Mouse (Mus musculus) embryonic stem cell, embryonic (primary cell): Measurements from ENCODE around the gene Nynrin.

Source experiments
- CTCF ChIA-PET, 4 experiments: fragments of 300-600 bp in 2 of 4; fragments of 350-600 bp in 2 of 4; sonication (Branson Sonifier 250); formaldehyde crosslinking; loops; one replicate each; lab custom pipeline; 2022; ENCODE audit warnings: inconsistent platforms in 2 of 4; lab: Charles Lee
- POLR2A ChIA-PET, 4 experiments: fragments of 300-600 bp in 2 of 4; fragments of 350-600 bp in 2 of 4; sonication (Branson Sonifier 250); formaldehyde crosslinking; loops; one replicate each; lab custom pipeline; 2022; ENCODE audit warnings: antibody characterized with exemption in 4 of 4, inconsistent platforms in 1 of 4; lab: Charles Lee

Nynrin gene

DNA sequence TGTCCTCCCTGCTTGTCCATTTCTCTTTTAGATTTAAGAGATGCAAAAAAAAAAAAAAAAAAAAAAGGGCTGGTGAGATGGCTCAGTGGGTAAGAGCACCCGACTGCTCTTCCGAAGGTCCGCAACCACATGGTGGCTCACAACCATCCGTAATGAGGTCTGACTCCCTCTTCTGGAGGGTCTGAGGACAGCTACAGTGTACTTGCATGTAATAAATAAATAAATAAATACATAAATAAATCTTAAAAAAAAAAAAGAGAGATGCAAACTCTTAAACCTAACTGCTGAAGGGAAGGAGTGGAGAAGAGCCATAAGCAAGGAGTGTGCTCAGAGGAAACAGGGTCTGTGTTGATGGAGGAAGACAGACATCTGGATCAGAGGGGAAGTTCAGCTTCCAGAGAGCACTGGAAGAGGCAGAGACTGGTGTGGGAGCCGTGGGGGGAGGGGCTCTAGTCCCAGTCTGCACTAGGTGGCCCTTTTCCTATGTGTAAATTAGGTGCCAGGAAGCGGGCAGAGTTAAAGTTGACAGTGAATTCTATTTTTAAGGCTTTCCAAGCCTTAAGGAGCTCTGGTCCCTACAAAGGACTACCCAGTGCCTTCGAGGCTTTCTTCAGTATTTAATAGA lies 24.6 kb downstream of the Nynrin start:
- ChIA-PET POLR2A (interaction anchor here (0.6 to 1.8 kb wide), 12 partner anchors 8 to 207 kb away, joined by 3 to 5 read pairs (median 4); partner anchors contain the start of genes Sdr39u1 (in 2 of the 4) and Nfatc4 (in 1 of the 4)), CTCF (interaction anchor here in 3 of 4 experiments (0.7 to 2.1 kb wide), 12 partner anchors 8 to 478 kb away, joined by 3 to 16 read pairs (median 4); no protein-coding TSS in a partner anchor)

DNA sequence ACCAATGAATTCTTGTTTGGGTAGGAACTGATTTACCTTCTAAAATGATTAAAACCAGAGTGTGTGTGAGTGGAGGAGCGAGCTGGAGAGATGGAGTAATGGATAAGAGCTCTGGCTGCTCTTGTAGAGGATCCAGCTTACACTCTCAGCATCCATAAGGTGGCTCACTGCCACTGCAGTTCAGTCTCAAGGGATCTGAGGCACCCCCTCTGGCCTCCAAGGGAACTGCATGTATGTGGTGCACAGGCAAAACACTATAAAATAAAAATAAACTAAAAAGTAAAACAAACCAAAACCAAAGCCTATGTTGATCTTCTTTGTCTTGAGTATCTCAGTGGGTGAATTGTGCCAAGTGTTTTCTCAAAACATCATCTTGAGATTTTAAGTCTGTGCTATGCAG lies 25.8 kb downstream of the Nynrin start:
- ChIA-PET POLR2A (interaction anchor here in 2 of 4 experiments (0.9 to 1.7 kb wide), 10 partner anchors 10 to 208 kb away, joined by 3 to 6 read pairs (median 4); partner anchors contain the start of genes Sdr39u1 (in 2 of the 2) and Nfatc4 (in 1 of the 2)), CTCF (interaction anchor here in 3 of 4 experiments (0.5 to 2.1 kb wide), 20 partner anchors 9 to 423 kb away, joined by 3 to 16 read pairs (median 4); partner anchors contain the start of genes Sdr39u1 (in 2 of the 3) and Ripk3 (in 1 of the 3))

DNA sequence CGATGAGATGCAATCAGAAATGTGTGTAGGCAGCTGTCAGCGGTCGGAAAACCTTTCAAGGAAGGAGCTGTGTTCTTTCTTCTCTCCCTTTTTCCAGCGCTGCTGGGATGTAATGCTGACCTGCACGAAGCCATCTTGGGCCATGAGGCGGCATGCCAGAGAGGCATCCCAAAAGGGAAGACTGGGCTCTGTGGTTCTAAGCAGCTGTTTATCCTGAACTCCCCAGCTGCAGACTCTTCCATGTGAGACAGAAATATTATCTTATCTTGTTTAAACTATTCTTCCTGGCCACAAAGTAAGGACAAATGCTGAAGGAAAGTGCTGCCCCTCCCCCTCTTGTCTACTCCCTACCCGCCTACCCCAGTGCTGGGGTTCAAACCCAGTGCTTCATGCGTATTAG lies 27.2 kb downstream of the Nynrin start:
- POLR2A ChIA-PET: interaction anchor here in 2 of 4 experiments (0.6 to 10.1 kb wide), 6 partner anchors 10 to 183 kb away, joined by 3 to 122 read pairs (median 38); partner anchors contain the start of gene Sdr39u1 (in 2 of the 2)
- CTCF ChIA-PET: interaction anchor here in 2 of 4 experiments (1.0 to 2.0 kb wide), 3 partner anchors 14 to 24 kb away, joined by 3 to 5 read pairs (median 4); partner anchors contain the start of gene Sdr39u1 (in 1 of the 2)

- POLR2A ChIA-PET: interaction anchor here (0.7 to 10.1 kb wide), 24 partner anchors 8 to 819 kb away, joined by 3 to 122 read pairs (median 3); partner anchors contain the start of genes Sdr39u1 (in 4 of the 4), Mdp1 (in 1 of the 4), Nynrin (in 1 of the 4) and Rabggta (in 1 of the 4)
- CTCF ChIA-PET: interaction anchor here in 3 of 4 experiments (0.5 to 2.9 kb wide), 15 partner anchors 8 to 1312 kb away, joined by 3 to 13 read pairs (median 4); partner anchors contain the start of gene Nynrin (in 1 of the 3)
Measured at GRCm38 (mm10) chr14:55882171-55882641, 28.4 kb downstream of the Nynrin start.

GRCm38 (mm10) chr14:55883149-55883661 lies 29.4 kb downstream of the Nynrin start:
- CTCF ChIA-PET: interaction anchor here in 3 of 4 experiments (0.8 to 2.9 kb wide), 10 partner anchors 9 to 105 kb away, joined by 3 to 13 read pairs (median 3); partner anchors contain the start of gene Nynrin (in 1 of the 3)
- POLR2A ChIA-PET: interaction anchor here in 3 of 4 experiments (0.6 to 10.1 kb wide), 21 partner anchors 9 to 1226 kb away, joined by 3 to 122 read pairs (median 4); partner anchors contain the start of genes Sdr39u1 (in 3 of the 3), Emc9 (in 1 of the 3), Mdp1 (in 1 of the 3) and Nynrin (in 1 of the 3)

- ChIA-PET CTCF (interaction anchor here in 2 of 4 experiments (1.0 to 2.9 kb wide), 6 partner anchors 10 to 106 kb away, joined by 3 to 13 read pairs (median 4); no protein-coding TSS in a partner anchor), POLR2A (interaction anchor here in 3 of 4 experiments (0.6 to 10.1 kb wide), 14 partner anchors 10 to 405 kb away, joined by 3 to 122 read pairs (median 7); partner anchors contain the start of genes Sdr39u1 (in 2 of the 3), Emc9 (in 1 of the 3) and Nynrin (in 1 of the 3))
Measured at GRCm38 (mm10) chr14:55883663-55884062, 29.9 kb downstream of the Nynrin start.

DNA sequence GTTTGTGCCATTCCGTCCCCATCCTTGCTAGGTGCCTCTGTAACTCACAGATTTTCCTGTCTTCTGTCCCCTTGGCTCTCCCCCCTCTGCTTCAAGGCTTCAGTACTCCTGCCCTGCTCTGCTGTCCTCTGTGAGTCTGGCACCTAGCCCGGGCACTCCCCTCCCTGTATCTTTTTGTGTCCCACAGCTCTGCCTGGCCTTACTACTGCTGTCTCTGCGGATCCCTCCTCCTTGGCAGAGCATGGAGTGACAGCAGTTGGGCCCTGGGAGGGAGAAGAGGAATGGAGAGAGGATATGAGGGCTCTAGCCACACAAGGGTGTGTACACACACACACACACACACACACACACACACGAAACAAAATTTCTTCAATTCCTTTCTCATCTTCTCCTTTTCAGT lies 30.4 kb downstream of the Nynrin start, which contains the start of gene Cbln3:
Gene Cbln3, minus strand, starts transcription at position 227 of the 400 bp plus-strand sequence.
- POLR2A ChIA-PET: interaction anchor here in 3 of 4 experiments (0.7 to 10.1 kb wide), 24 partner anchors 10 to 1309 kb away, joined by 3 to 122 read pairs (median 6); partner anchors contain the start of genes Sdr39u1 (in 3 of the 3), A730061H03Rik (in 1 of the 3), Dcaf11 (in 1 of the 3) and Emc9 (in 1 of the 3)
- CTCF ChIA-PET: interaction anchor here in 3 of 4 experiments (0.5 to 2.9 kb wide), 12 partner anchors 10 to 778 kb away, joined by 3 to 24 read pairs (median 4); partner anchors contain the start of gene Ap1g2 (in 1 of the 3)

- CTCF ChIA-PET: interaction anchor here (0.5 to 2.3 kb wide), 18 partner anchors 11 to 1067 kb away, joined by 3 to 24 read pairs (median 3); partner anchors contain the start of genes Ap1g2 (in 1 of the 4) and Sdr39u1 (in 1 of the 4)
Measured at GRCm38 (mm10) chr14:55884713-55885113, 30.9 kb downstream of the Nynrin start, which contains the start of gene Khnyn. Gene Khnyn (plus strand): TSS chr14:55884947.

GRCm38 (mm10) chr14:55885114-55885790 lies 31.4 kb downstream of the Nynrin start:
- CTCF ChIA-PET: interaction anchor here (0.6 to 2.3 kb wide), 17 partner anchors 10 to 1067 kb away, joined by 3 to 24 read pairs (median 3); partner anchors contain the start of genes Ap1g2 (in 1 of the 4) and Sdr39u1 (in 1 of the 4)

More at GRCm38 (mm10) chr14:55884713-55885113, 30.9 kb downstream of the Nynrin start, which contains the start of gene Khnyn:
- POLR2A ChIA-PET: interaction anchor here in 3 of 4 experiments (0.7 to 10.1 kb wide), 33 partner anchors 10 to 1309 kb away, joined by 3 to 122 read pairs (median 4); partner anchors contain the start of genes Sdr39u1 (in 3 of the 3), A730061H03Rik (in 1 of the 3), Dcaf11 (in 1 of the 3) and Nedd8 (in 1 of the 3)

GRCm38 (mm10) chr14:55885791-55886271 lies 32.0 kb downstream of the Nynrin start:
- ChIA-PET POLR2A (interaction anchor here in 3 of 4 experiments (0.6 to 10.1 kb wide), 24 partner anchors 8 to 214 kb away, joined by 3 to 122 read pairs (median 5); partner anchors contain the start of genes Sdr39u1 (in 2 of the 3), Nedd8 (in 1 of the 3), Nfatc4 (in 1 of the 3) and Tinf2 (in 1 of the 3)), CTCF (interaction anchor here (0.6 to 2.3 kb wide), 10 partner anchors 12 to 252 kb away, joined by 3 to 24 read pairs (median 4); partner anchors contain the start of gene Sdr39u1 (in 1 of the 4))

More at GRCm38 (mm10) chr14:55885114-55885790, 31.4 kb downstream of the Nynrin start:
- POLR2A ChIA-PET: interaction anchor here in 3 of 4 experiments (0.7 to 10.1 kb wide), 35 partner anchors 9 to 1310 kb away, joined by 3 to 122 read pairs (median 4); partner anchors contain the start of genes Sdr39u1 (in 3 of the 3), A730061H03Rik (in 1 of the 3), Dcaf11 (in 1 of the 3) and Nedd8 (in 1 of the 3)

GRCm38 (mm10) chr14:55886571-55887382 lies 33.0 kb downstream of the Nynrin start:
- ChIA-PET CTCF (interaction anchor here (0.6 to 1.4 kb wide), 8 partner anchors 8 to 253 kb away, joined by 3 to 8 read pairs (median 4); no protein-coding TSS in a partner anchor), POLR2A (interaction anchor here in 3 of 4 experiments (0.5 to 10.1 kb wide), 19 partner anchors 10 to 215 kb away, joined by 3 to 122 read pairs (median 5); partner anchors contain the start of genes Sdr39u1 (in 2 of the 3), Gmpr2 (in 1 of the 3), Nedd8 (in 1 of the 3) and Nfatc4 (in 1 of the 3))

DNA sequence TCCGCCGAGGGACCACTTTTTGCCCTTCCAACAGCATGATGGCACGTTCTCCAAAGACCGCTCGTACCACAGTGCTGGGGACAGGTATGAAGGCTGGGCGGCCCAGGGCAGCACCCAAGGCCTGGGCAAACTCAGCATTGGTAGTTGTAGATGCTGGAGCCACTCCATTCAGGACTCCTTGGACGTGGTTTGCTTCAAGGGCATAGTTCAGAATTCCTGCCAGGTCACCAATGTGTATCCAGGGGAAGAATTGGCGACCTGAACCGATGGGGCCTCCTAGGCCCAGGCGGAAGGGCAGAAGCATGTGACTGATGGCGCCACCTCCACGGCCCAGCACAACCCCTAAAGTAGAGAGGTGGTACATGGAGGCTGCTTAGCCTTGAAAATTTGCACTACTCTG lies 43.9 kb downstream of the Nynrin start:
- POLR2A ChIA-PET: interaction anchor here in 2 of 4 experiments (1.5 to 9.7 kb wide), 8 partner anchors 12 to 83 kb away, joined by 3 to 122 read pairs (median 14); partner anchors contain the start of genes Cbln3 (in 2 of the 2) and Khnyn (in 2 of the 2)

GRCm38 (mm10) chr14:55898947-55899346 lies 45.1 kb downstream of the Nynrin start:
- POLR2A ChIA-PET: interaction anchor here in 3 of 4 experiments (1.0 to 9.7 kb wide), 23 partner anchors 10 to 308 kb away, joined by 3 to 122 read pairs (median 6); partner anchors contain the start of genes Cbln3 (in 2 of the 3), Khnyn (in 2 of the 3), Gmpr2 (in 1 of the 3) and Nedd8 (in 1 of the 3)

More for the DNA sequence above, 43.9 kb downstream of the Nynrin start:
- CTCF ChIA-PET: interaction anchor here in 1 of 4 experiments (1.2 to 1.3 kb wide), 2 partner anchors 14 to 43 kb away, joined by 3 read pairs; partner anchors contain the start of genes Cbln3 and Khnyn

More at GRCm38 (mm10) chr14:55898947-55899346, 45.1 kb downstream of the Nynrin start:
- CTCF ChIA-PET: interaction anchor here in 2 of 4 experiments (1.0 to 1.9 kb wide), 4 partner anchors 19 to 64 kb away, joined by 3 to 10 read pairs (median 4); no protein-coding TSS in a partner anchor
